Comparison of ENCODE assay signal across 8 mouse cellular contexts in genomic region chr10:119454668-119455542, GRCm38 (mm10). TPM values are rescaled to one million over a fixed set of nuclear protein-coding genes. Genes with fewer than 3 reads are reported as not detected.
DNase-seq lines count a peak whose midpoint lies in the region; ATAC-seq lines count a peak whose summit lies in the region.

No protein-coding gene starts in this region.

- peak overlapping the region; percentile 25; the same call in 1 of the 2 replicates for H3K27ac ChIP-seq in hindbrain, embryonic 16.5 days (ENCODE audit: low read depth, low read length)
- peak overlapping the region; percentile 87 for H3K27ac ChIP-seq in midbrain, embryonic 12.5 days (replicated peaks)

- ATAC-seq in erythroblast, adult 5-6 weeks (replicated peaks; ENCODE audit: low FRiP score, poor library complexity, severe bottlenecking), result no peak
- ATAC-seq in hindbrain, embryonic 16.5 days, result peak; percentile 15
- ATAC-seq in midbrain, embryonic 12.5 days (ENCODE audit: low FRiP score, low read depth), result peak; percentile 17

- no peaks in the 10 kb centered on the region for H3K4me1 ChIP-seq in erythroblast, embryonic 14.5 days (ENCODE audit: control insufficient read depth)
- peaks cover 16% of the 10 kb centered on the region for H3K4me1 ChIP-seq in hindbrain, embryonic 16.5 days (ENCODE audit: control insufficient read depth, insufficient read depth, low read depth, low read length)
- H3K4me1 ChIP-seq in midbrain, embryonic 12.5 days, result peaks cover 19% of the 10 kb centered on the region

- no peaks in the 10 kb centered on the region for H3K36me3 ChIP-seq in erythroblast, embryonic 14.5 days (ENCODE audit: control insufficient read depth)
- H3K36me3 ChIP-seq in hindbrain, embryonic 16.5 days (ENCODE audit: control insufficient read depth, insufficient read depth, low read length), result no peaks in the 10 kb centered on the region
- no peaks in the 10 kb centered on the region for H3K36me3 ChIP-seq in midbrain, embryonic 12.5 days

- DNase-seq in right cerebral cortex, postnatal 4 days, result peak; percentile 22
- no peak for DNase-seq in right cerebral cortex, postnatal 14 days
- no peak for DNase-seq in urinary bladder, postnatal 25 days (ENCODE audit: low spot score)
- DNase-seq in cerebellum, adult 11 months, result no peak

- peak overlapping the region; percentile 91 for H3K9ac ChIP-seq in hindbrain, embryonic 16.5 days (ENCODE audit: low read depth, low read length)
- peak overlapping the region; percentile 73 for H3K9ac ChIP-seq in midbrain, embryonic 12.5 days (replicated peaks)

- H3K4me2 ChIP-seq in hindbrain, embryonic 16.5 days (ENCODE audit: low read length), result peak overlapping the region; percentile 89
- H3K4me2 ChIP-seq in midbrain, embryonic 12.5 days (replicated peaks), result peak overlapping the region; percentile 88

- under 1% methylated on average over 31 of the region's 31 CpGs for WGBS in hindbrain, embryonic 16.5 days
- under 1% methylated on average over 29 of the region's 31 CpGs for WGBS in midbrain, embryonic 12.5 days

- H3K4me3 ChIP-seq in erythroblast, embryonic 14.5 days (replicated peaks), result peak overlapping the region; percentile 38
- peak overlapping the region; percentile 75 for H3K4me3 ChIP-seq in hindbrain, embryonic 16.5 days (ENCODE audit: low read length)
- H3K4me3 ChIP-seq in midbrain, embryonic 12.5 days, result peak overlapping the region; percentile 81

- H3K9me3 ChIP-seq in erythroblast, embryonic 14.5 days (ENCODE audit: control insufficient read depth, low read length), result no peaks in the 10 kb centered on the region
- H3K9me3 ChIP-seq in hindbrain, embryonic 16.5 days (ENCODE audit: control insufficient read depth, low read length), result no peaks in the 10 kb centered on the region
- H3K9me3 ChIP-seq in midbrain, embryonic 12.5 days, result no peaks in the 10 kb centered on the region

- H3K27me3 ChIP-seq in erythroblast, embryonic 14.5 days (ENCODE audit: control insufficient read depth), result peaks cover 35% of the 10 kb centered on the region
- H3K27me3 ChIP-seq in hindbrain, embryonic 16.5 days (replicated peaks; ENCODE audit: control insufficient read depth, insufficient read depth, low read length), result no peaks in the 10 kb centered on the region
- H3K27me3 ChIP-seq in midbrain, embryonic 12.5 days, result peaks cover 9% of the 10 kb centered on the region

RNA-seq across cellular contexts. Expression of gene Grip1, which starts 1.3 kb away (rescaled TPM):
- polyA plus RNA-seq in erythroblast, embryonic 14.5 days (2012), result not detected in 2 replicates
- total RNA-seq in erythroblast, adult 5-6 weeks (2015; ENCODE audit: low replicate concordance), result not detected in 2 replicates
- not detected in 2 replicates for total RNA-seq in erythroblast, adult 5-6 weeks (2017; ENCODE audit: low replicate concordance)
- 16.6 and 16.7 TPM in 2 replicates for polyA plus RNA-seq in hindbrain, embryonic 16.5 days (2015; fragmentation: Nextera tagmentation; extraction: Ambion mirVana)
- 12.7 and 13.1 TPM in 2 replicates for polyA plus RNA-seq in midbrain, embryonic 12.5 days (2016; fragmentation: Nextera tagmentation; extraction: Ambion mirVana)

Comparison
In these comparisons a context has a peak if more than half of its experiments do, and no peak if none do; other contexts are left out.
1. RNA of gene Grip1, which starts 1.3 kb away (polyA plus RNA-seq): 16.6 to 16.7 TPM in hindbrain, embryonic 16.5 days and 12.7 to 13.1 TPM in midbrain, embryonic 12.5 days; not detected in erythroblast, embryonic 14.5 days; every median in the first group is over 10 times any median in the second.
2. Peak in every context shown above with its lines, with median percentiles within 50 percentile points of each other: H3K4me3 ChIP-seq.